Mouse (Mus musculus): ENCODE data around the gene Olfr826.
"Not testable (repeated sequence)": the region's sequence is repeated elsewhere in the genome, so short reads cannot be mapped to it uniquely, and the experiment has no call there.

Gene Olfr826

GRCm38 (mm10) chr10:130184086-130184485 is at the start of gene Olfr826:
TSS of gene Olfr826 (minus strand) at chr10:130184186.
- no peak for DNase-seq (ENCODE audit: low read depth, low spot score)

DNA sequence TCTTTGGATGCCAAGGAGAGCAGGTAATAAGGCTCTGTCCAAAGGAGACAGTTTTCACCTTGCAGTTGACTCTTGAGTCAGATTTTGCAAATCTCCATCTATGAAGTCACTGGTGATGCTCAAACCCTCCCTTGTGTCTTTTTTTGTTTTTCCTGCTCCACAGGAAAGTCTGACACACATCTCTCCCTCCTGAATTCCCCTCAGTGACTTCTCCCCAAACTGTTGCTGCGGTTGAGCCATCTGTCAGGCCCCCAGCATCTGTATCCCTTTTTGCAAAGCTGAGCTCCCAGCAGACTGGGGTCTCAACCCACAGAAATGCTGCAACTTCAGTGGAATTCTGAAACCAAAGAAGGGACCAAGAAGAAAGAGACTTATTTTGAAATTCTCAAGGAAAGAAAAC is 48.1 kb upstream of the Olfr826 start:
- no peak for DNase-seq (ENCODE audit: low read depth, low spot score)

GRCm38 (mm10) chr10:130229584-130229983 is 45.6 kb upstream of the Olfr826 start:
- peak; percentile 47 for DNase-seq (ENCODE audit: low read depth, low spot score)

- DNase-seq (ENCODE audit: low read depth, low spot score), result peak; percentile 74
Observed at GRCm38 (mm10) chr10:130228246-130228645, 44.3 kb upstream of the Olfr826 start.

- no peak for DNase-seq (ENCODE audit: low read depth, low spot score)
Observed at GRCm38 (mm10) chr10:130225034-130225433, 41.0 kb upstream of the Olfr826 start.

DNA sequence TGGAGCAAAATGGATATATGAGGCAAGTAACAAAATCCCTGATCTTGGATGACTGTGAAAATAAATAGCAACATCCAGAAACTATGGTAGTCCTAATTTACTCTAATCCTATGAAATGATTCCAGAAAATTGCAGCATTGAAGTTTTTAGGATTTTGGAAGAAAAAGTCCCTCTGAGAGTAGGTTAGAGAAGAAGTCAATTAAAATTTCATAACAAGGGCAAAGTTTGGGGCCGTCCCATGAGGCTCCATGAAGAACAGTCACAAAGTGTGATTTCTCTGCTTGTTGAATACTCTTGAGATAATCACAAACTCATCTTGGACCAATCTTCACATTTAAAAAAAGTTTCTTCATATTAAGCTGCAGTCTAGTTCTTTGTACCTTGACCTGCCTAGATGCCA is 30.3 kb upstream of the Olfr826 start, which contains the start of gene Olfr827:
Gene Olfr827, minus strand, starts transcription at position 101 of the 400 bp plus-strand sequence.
- DNase-seq (ENCODE audit: low read depth, low spot score), result no peak

DNA sequence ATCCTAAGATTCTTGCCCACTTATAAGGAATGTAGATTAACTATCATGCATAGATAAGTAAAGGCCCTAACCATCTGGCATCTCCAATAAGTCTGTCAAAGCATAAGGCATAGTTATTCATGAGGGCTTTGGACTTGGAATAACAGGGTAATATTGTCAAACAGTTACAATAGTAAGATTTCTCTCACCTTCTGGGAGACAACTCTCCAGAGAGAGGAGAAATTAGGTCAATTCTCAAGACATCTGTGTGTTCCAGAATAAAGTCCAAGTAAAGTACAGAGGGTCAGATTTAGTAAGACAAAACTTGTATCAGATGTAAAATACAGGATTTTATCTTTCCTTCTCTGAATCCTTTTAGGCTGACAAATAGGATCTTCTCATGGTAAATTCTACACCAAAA is 17.3 kb downstream of the Olfr826 start, which contains the start of gene Olfr825:
Gene Olfr825, minus strand, starts transcription at position 101 of the 400 bp plus-strand sequence.
- DNase-seq (ENCODE audit: low read depth, low spot score), result no peak

- DNase-seq (ENCODE audit: low read depth, low spot score), result no peak
Observed at GRCm38 (mm10) chr10:130165196-130165595, 18.8 kb downstream of the Olfr826 start.

DNA sequence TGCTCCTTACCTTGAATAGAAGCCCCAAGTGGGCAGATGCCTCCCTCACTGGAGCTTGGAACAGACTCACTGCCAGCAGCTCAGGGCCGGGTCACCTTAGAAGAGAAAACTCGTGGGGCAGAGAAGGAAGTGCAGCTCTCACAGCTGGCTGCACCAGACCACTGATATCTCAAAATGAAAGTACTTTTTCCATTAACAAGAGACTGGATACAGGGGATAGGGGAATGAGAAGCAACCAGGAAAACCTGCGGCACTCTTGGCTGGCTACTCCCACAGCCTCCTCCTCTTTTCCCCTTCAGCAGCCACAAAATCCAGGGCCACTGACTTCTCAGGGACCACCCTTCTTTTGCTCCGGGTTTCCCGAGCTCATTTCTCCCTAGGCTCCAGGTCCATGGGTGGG is 39.9 kb downstream of the Olfr826 start:
- no peak for DNase-seq (ENCODE audit: low read depth, low spot score)

GRCm38 (mm10) chr10:130142481-130142880 is 41.5 kb downstream of the Olfr826 start:
- DNase-seq (ENCODE audit: low read depth, low spot score), result not testable (repeated sequence)

DNA sequence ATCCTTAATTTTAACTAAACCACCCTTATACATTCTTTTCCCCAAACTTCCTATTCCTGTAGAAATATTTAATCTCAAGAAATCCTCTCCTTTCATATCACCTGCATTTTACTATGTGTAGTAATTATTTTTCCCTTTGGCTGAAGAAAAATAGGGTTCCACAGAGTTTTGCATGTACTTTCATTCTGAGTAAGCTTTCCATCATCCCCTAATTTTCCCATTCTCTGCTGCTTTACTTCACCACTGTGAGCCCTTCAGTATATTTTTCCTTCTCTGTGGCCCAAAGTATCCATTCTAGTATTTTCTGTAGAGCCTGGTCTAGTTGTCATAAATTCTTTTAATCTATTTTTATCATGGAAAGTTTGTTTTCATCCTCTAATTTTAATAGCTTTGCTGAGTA is 49.2 kb downstream of the Olfr826 start:
- no peak for DNase-seq (ENCODE audit: low read depth, low spot score)

GRCm38 (mm10) chr10:130129900-130130299 is 54.1 kb downstream of the Olfr826 start, which contains the start of gene Olfr824:
TSS of gene Olfr824 (minus strand) at chr10:130130000.
- not testable (repeated sequence) for DNase-seq (ENCODE audit: low read depth, low spot score)
